Mouse (Mus musculus) hindbrain, postnatal 0 days (tissue): ENCODE results near the gene Slc45a3. TPM values are rescaled to one million over a fixed set of nuclear protein-coding genes. Genes with fewer than 3 reads are reported as not detected.

Source experiments
- ATAC-seq: fragments of 200-750 bp; cut with Nextera tagmentation; 2 replicates; pipeline ENCODE4 v1.8.0; 2017; ENCODE audit warnings: mild to moderate bottlenecking, moderate TSS enrichment, moderate library complexity
- DNase-seq: peaks from one replicate; pipeline ENCODE4 v3.0.0-alpha.2; 2015; ENCODE audit warnings: low spot score
- H3K27ac ChIP-seq: fragments of 300-500 bp; sonication (generic); 2 replicates; pipeline ENCODE4 v1.5.1; 2014; ENCODE audit warnings: mild to moderate bottlenecking
- H3K27me3 ChIP-seq: fragments of 300-500 bp; sonication (generic); 2 replicates; pipeline ENCODE4 v1.6.1; 2014; ENCODE audit warnings: low read length, mixed read lengths; ENCODE audit not compliant: insufficient read depth
- H3K36me3 ChIP-seq: fragments of 300-500 bp; sonication (generic); 2 replicates; pipeline ENCODE4 v1.6.1; 2014; ENCODE audit warnings: low read length, mixed read lengths; ENCODE audit not compliant: insufficient read depth
- H3K4me1 ChIP-seq: fragments of 300-500 bp; sonication (generic); 2 replicates; pipeline ENCODE4 v1.6.1; 2014; ENCODE audit warnings: antibody characterized with exemption, low read length, mixed read lengths; ENCODE audit not compliant: insufficient read depth
- H3K4me2 ChIP-seq: fragments of 300-500 bp; sonication (generic); 2 replicates; pipeline ENCODE4 v1.6.1; 2014; ENCODE audit warnings: low read depth, mild to moderate bottlenecking, low read length, moderate library complexity, mixed read lengths
- H3K4me3 ChIP-seq: fragments of 300-500 bp; sonication (generic); 2 replicates; pipeline ENCODE4 v1.5.1; 2014; ENCODE audit warnings: low read length
- H3K9ac ChIP-seq: fragments of 300-500 bp; sonication (generic); replicated peaks from 2 replicates; pipeline ENCODE4 v1.6.1; 2014; ENCODE audit warnings: mild to moderate bottlenecking, low read length, moderate library complexity, mixed read lengths
- H3K9me3 ChIP-seq: fragments of 300-500 bp; sonication (generic); 2 replicates; pipeline ENCODE4 v1.6.1; 2016; ENCODE audit warnings: low read length, mixed read lengths
- CTCF ChIP-seq: IDR thresholded peaks from 2 replicates; pipeline ENCODE4 v1.5.1; 2016; ENCODE audit warnings: antibody characterized with exemption, control low read depth, low read depth
- whole genome bisulfite sequencing: fragments of 180-500 bp; shearing (Covaris S2); extraction: QIAGEN DNeasy Blood & Tissue Kit; methylation state at CpG from one replicate; pipeline ENCODE4 v1.1.7; 2014; 5-methylcytosine and 5-hydroxymethylcytosine counted together
- polyA plus RNA-seq: library from polyadenylated mRNA; unstranded; fragments of >200 nt; fragmentation: Nextera tagmentation; extraction: Ambion mirVana; gene quantifications from 2 replicates; pipeline ENCODE4 v1.2.1, GENCODE M21; 2015
- total RNA-seq: library from RNA; depleted of rRNA; stranded (reverse); fragments of >200 nt; gene quantifications from 2 replicates; pipeline ENCODE4 v1.2.3, GENCODE M21; 2014

The Slc45a3 gene
- total and polyA plus RNA-seq, 2 experiments from 2014 or later = 0.28 to 2.0 TPM

- Histone ChIP-seq H3K4me3 (no peak overlapping the region), H3K27ac (no peak overlapping the region), H3K27me3 (no peaks in the 10 kb centered on the region), H3K9ac (no peak overlapping the region), H3K4me2 (no peak overlapping the region), H3K36me3 (no peaks in the 10 kb centered on the region), H3K4me1 (0 out of 2 replicates have a peak, but pooled peaks cover 4% of the 10 kb centered on the region), H3K9me3 (no peaks in the 10 kb centered on the region)
- ATAC-seq (no peak), DNase-seq (no peak)
- no peak for TF ChIP-seq CTCF
- 13% methylated on average over 16 of the region's 16 CpGs for WGBS
Observed at GRCm38 (mm10) chr1:131970661-131971520, 8.1 kb downstream of the Slc45a3 start.

- Histone ChIP-seq H3K4me3 (no peak overlapping the region), H3K4me2 (no peak overlapping the region), H3K4me1 (0 out of 2 replicates have a peak, but pooled peaks cover 4% of the 10 kb centered on the region), H3K36me3 (no peaks in the 10 kb centered on the region), H3K9me3 (no peaks in the 10 kb centered on the region), H3K27me3 (no peaks in the 10 kb centered on the region), H3K27ac (no peak overlapping the region), H3K9ac (no peak overlapping the region)
- ATAC-seq (no peak), DNase-seq (no peak)
- 21% methylated on average over 15 of the region's 15 CpGs for WGBS
- no peak for TF ChIP-seq CTCF
Observed at GRCm38 (mm10) chr1:131971771-131972497, 9.2 kb downstream of the Slc45a3 start.

- no peak overlapping the region for H3K4me2 ChIP-seq
- H3K4me1 ChIP-seq = 0 out of 2 replicates have a peak, but pooled peaks cover 4% of the 10 kb centered on the region
- ATAC-seq = no peak
- WGBS = 33% methylated on average over 13 of the region's 13 CpGs
- DNase-seq = no peak
- TF ChIP-seq CTCF = no peak
- H3K27me3 ChIP-seq = no peaks in the 10 kb centered on the region
- H3K36me3 ChIP-seq = no peaks in the 10 kb centered on the region
- H3K9ac ChIP-seq = no peak overlapping the region
- H3K9me3 ChIP-seq = no peaks in the 10 kb centered on the region
- H3K27ac ChIP-seq = no peak overlapping the region
- no peak overlapping the region for H3K4me3 ChIP-seq
Observed at GRCm38 (mm10) chr1:131972498-131973334, 9.9 kb downstream of the Slc45a3 start.

GRCm38 (mm10) chr1:131973991-131974390 is 11.2 kb downstream of the Slc45a3 start:
- no peak for ATAC-seq
- WGBS = 83% methylated on average over 6 of the region's 6 CpGs
- DNase-seq = no peak

GRCm38 (mm10) chr1:131976886-131977285 is 14.1 kb downstream of the Slc45a3 start:
- TF ChIP-seq CTCF = no peak
- 89% methylated on average over 5 of the region's 5 CpGs for WGBS
- no peak overlapping the region for H3K4me2 ChIP-seq
- DNase-seq = no peak
- no peaks in the 10 kb centered on the region for H3K27me3 ChIP-seq
- H3K9me3 ChIP-seq = no peaks in the 10 kb centered on the region
- H3K4me1 ChIP-seq = no peaks in the 10 kb centered on the region
- no peak overlapping the region for H3K4me3 ChIP-seq
- H3K36me3 ChIP-seq = no peaks in the 10 kb centered on the region
- no peak for ATAC-seq
- H3K9ac ChIP-seq = no peak overlapping the region
- H3K27ac ChIP-seq = no peak overlapping the region

More at GRCm38 (mm10) chr1:131973991-131974390, 11.2 kb downstream of the Slc45a3 start:
- Histone ChIP-seq H3K27me3 (no peaks in the 10 kb centered on the region), H3K36me3 (no peaks in the 10 kb centered on the region), H3K4me2 (no peak overlapping the region), H3K9ac (no peak overlapping the region), H3K4me1 (0 out of 2 replicates have a peak, but pooled peaks cover 4% of the 10 kb centered on the region), H3K27ac (no peak overlapping the region), H3K9me3 (no peaks in the 10 kb centered on the region), H3K4me3 (no peak overlapping the region)
- no peak for TF ChIP-seq CTCF

- H3K9ac ChIP-seq = no peak overlapping the region
- ATAC-seq = no peak
- WGBS = 25% methylated on average over 2 of the region's 2 CpGs
- no peaks in the 10 kb centered on the region for H3K36me3 ChIP-seq
- no peak for TF ChIP-seq CTCF
- no peak overlapping the region for H3K4me3 ChIP-seq
- DNase-seq = no peak
- H3K27me3 ChIP-seq = no peaks in the 10 kb centered on the region
- H3K27ac ChIP-seq = no peak overlapping the region
- H3K9me3 ChIP-seq = no peaks in the 10 kb centered on the region
- no peaks in the 10 kb centered on the region for H3K4me1 ChIP-seq
- H3K4me2 ChIP-seq = no peak overlapping the region
Observed at GRCm38 (mm10) chr1:131980471-131980870, 17.7 kb downstream of the Slc45a3 start.
